Mouse (Mus musculus): ENCODE data around the gene Tnfrsf14. TPM values are rescaled to one million over a fixed set of nuclear protein-coding genes. Genes with fewer than 3 reads are reported as not detected.

The Tnfrsf14 gene
- 17.2 and 20.0 TPM in 2 replicates for polyA plus RNA-seq (2015; fragmentation: Nextera tagmentation; extraction: Ambion mirVana)

- TF ChIP-seq CTCF (IDR thresholded peaks at IDR 0.05; ENCODE audit: low read depth) (0 out of 2 replicates have a peak, but pooled peaks have one; percentile 1), EP300 (IDR thresholded peaks at IDR 0.05; ENCODE audit: low read depth) (peak; percentile 96)
- Histone ChIP-seq H3K4me3 (ENCODE audit: low read depth, low read length) (peak within 1 kb of the TSS; percentile 67), H3K36me3 (replicated peaks; ENCODE audit: insufficient read depth, low read length) (peaks cover 34% of the 10 kb centered on the region), H3K27ac (ENCODE audit: low read depth) (peak within 1 kb of the TSS; percentile 92), H3K27me3 (ENCODE audit: insufficient read depth, low read length) (no peaks in the 10 kb centered on the region), H3K9me3 (ENCODE audit: low read length) (no peaks in the 10 kb centered on the region), H3K4me2 (ENCODE audit: low read depth, low read length) (peak within 1 kb of the TSS; percentile 77), H3K9ac (replicated peaks) (peak within 1 kb of the TSS; percentile 82), H3K4me1 (ENCODE audit: insufficient read depth) (peaks cover 51% of the 10 kb centered on the region)
- 26% methylated on average over 12 of the region's 12 CpGs for WGBS (ENCODE audit: insufficient replicate concordance)
- ATAC-seq (peak; percentile 90), DNase-seq (peak; percentile 55)
Measured at GRCm38 (mm10) chr4:154928395-154929087, at the start of gene Tnfrsf14. Gene Tnfrsf14, minus strand, starts transcription at chr4:154928563.

- WGBS (ENCODE audit: insufficient replicate concordance) = 86% methylated on average over 11 of the region's 11 CpGs
- no peaks in the 10 kb centered on the region for H3K4me1 ChIP-seq (ENCODE audit: insufficient read depth)
- no peak overlapping the region for H3K4me2 ChIP-seq (ENCODE audit: low read depth, low read length)
- H3K36me3 ChIP-seq (replicated peaks; ENCODE audit: insufficient read depth, low read length) = peaks cover 100% of the 10 kb centered on the region
- no peak for DNase-seq
- ATAC-seq = no peak
- no peaks in the 10 kb centered on the region for H3K27me3 ChIP-seq (ENCODE audit: insufficient read depth, low read length)
- no peak overlapping the region for H3K9ac ChIP-seq (replicated peaks)
- H3K9me3 ChIP-seq (ENCODE audit: low read length) = no peaks in the 10 kb centered on the region
- no peak overlapping the region for H3K27ac ChIP-seq (ENCODE audit: low read depth)
- TF ChIP-seq EP300 (IDR thresholded peaks at IDR 0.05; ENCODE audit: low read depth) (no peak), CTCF (IDR thresholded peaks at IDR 0.05; ENCODE audit: low read depth) (no peak)
- H3K4me3 ChIP-seq (ENCODE audit: low read depth, low read length) = no peak overlapping the region
Measured at GRCm38 (mm10) chr4:154974163-154974611, 45.8 kb upstream of the Tnfrsf14 start.

GRCm38 (mm10) chr4:154972546-154972945, 44.2 kb upstream of the Tnfrsf14 start:
- 95% methylated on average over 12 of the region's 12 CpGs for WGBS (ENCODE audit: insufficient replicate concordance)
- Histone ChIP-seq H3K4me3 (ENCODE audit: low read depth, low read length) (no peak overlapping the region), H3K27me3 (ENCODE audit: insufficient read depth, low read length) (no peaks in the 10 kb centered on the region), H3K4me1 (ENCODE audit: insufficient read depth) (no peaks in the 10 kb centered on the region), H3K9me3 (ENCODE audit: low read length) (no peaks in the 10 kb centered on the region), H3K36me3 (replicated peaks; ENCODE audit: insufficient read depth, low read length) (peaks cover 92% of the 10 kb centered on the region), H3K4me2 (ENCODE audit: low read depth, low read length) (no peak overlapping the region), H3K9ac (replicated peaks) (no peak overlapping the region), H3K27ac (ENCODE audit: low read depth) (no peak overlapping the region)
- no peak for DNase-seq
- no peak for ATAC-seq
- TF ChIP-seq EP300 (IDR thresholded peaks at IDR 0.05; ENCODE audit: low read depth) (no peak), CTCF (IDR thresholded peaks at IDR 0.05; ENCODE audit: low read depth) (no peak)

- H3K27ac ChIP-seq (ENCODE audit: low read depth) = no peak overlapping the region; the same call in 1 of the 2 replicates
- peaks cover 28% of the 10 kb centered on the region for H3K4me1 ChIP-seq (ENCODE audit: insufficient read depth)
- no peak overlapping the region for H3K4me2 ChIP-seq (ENCODE audit: low read depth, low read length)
- no peak for ATAC-seq
- no peak overlapping the region for H3K9ac ChIP-seq (replicated peaks)
- 64% methylated on average over 5 of the region's 5 CpGs for WGBS (ENCODE audit: insufficient replicate concordance)
- peaks cover 15% of the 10 kb centered on the region for H3K27me3 ChIP-seq (ENCODE audit: insufficient read depth, low read length)
- peak; percentile 61 for DNase-seq
- no peaks in the 10 kb centered on the region for H3K9me3 ChIP-seq (ENCODE audit: low read length)
- H3K4me3 ChIP-seq (ENCODE audit: low read depth, low read length) = no peak overlapping the region
- TF ChIP-seq EP300 (IDR thresholded peaks at IDR 0.05; ENCODE audit: low read depth) (no peak), CTCF (IDR thresholded peaks at IDR 0.05; ENCODE audit: low read depth) (peak; percentile 64)
- peaks cover 47% of the 10 kb centered on the region for H3K36me3 ChIP-seq (replicated peaks; ENCODE audit: insufficient read depth, low read length)
Measured at GRCm38 (mm10) chr4:154967173-154967572, 38.8 kb upstream of the Tnfrsf14 start.

GRCm38 (mm10) chr4:154965856-154966255, 37.5 kb upstream of the Tnfrsf14 start:
- Histone ChIP-seq H3K4me1 (ENCODE audit: insufficient read depth) (peaks cover 40% of the 10 kb centered on the region), H3K27me3 (ENCODE audit: insufficient read depth, low read length) (peaks cover 28% of the 10 kb centered on the region), H3K36me3 (replicated peaks; ENCODE audit: insufficient read depth, low read length) (peaks cover 34% of the 10 kb centered on the region), H3K4me2 (ENCODE audit: low read depth, low read length) (peak overlapping the region; percentile 98), H3K4me3 (ENCODE audit: low read depth, low read length) (peak overlapping the region; percentile 95; the same call in 1 of the 2 replicates), H3K27ac (ENCODE audit: low read depth) (no peak overlapping the region; the same call in 1 of the 2 replicates), H3K9ac (replicated peaks) (peak overlapping the region; percentile 91; the same call in 1 of the 2 replicates), H3K9me3 (ENCODE audit: low read length) (no peaks in the 10 kb centered on the region)
- ATAC-seq = no peak
- TF ChIP-seq EP300 (IDR thresholded peaks at IDR 0.05; ENCODE audit: low read depth) (no peak), CTCF (IDR thresholded peaks at IDR 0.05; ENCODE audit: low read depth) (no peak)
- no peak for DNase-seq
- WGBS (ENCODE audit: insufficient replicate concordance) = 65% methylated on average over 3 of the region's 3 CpGs

- DNase-seq (peak; percentile 59), ATAC-seq (peak; percentile 50)
- H3K4me3 ChIP-seq (ENCODE audit: low read depth, low read length) = peak overlapping the region; percentile 95
- peak overlapping the region; percentile 80 for H3K27ac ChIP-seq (ENCODE audit: low read depth)
- H3K4me1 ChIP-seq (ENCODE audit: insufficient read depth) = peaks cover 46% of the 10 kb centered on the region
- H3K9me3 ChIP-seq (ENCODE audit: low read length) = no peaks in the 10 kb centered on the region
- peaks cover 39% of the 10 kb centered on the region for H3K27me3 ChIP-seq (ENCODE audit: insufficient read depth, low read length)
- H3K9ac ChIP-seq (replicated peaks) = peak overlapping the region; percentile 91
- peaks cover 23% of the 10 kb centered on the region for H3K36me3 ChIP-seq (replicated peaks; ENCODE audit: insufficient read depth, low read length)
- TF ChIP-seq EP300 (IDR thresholded peaks at IDR 0.05; ENCODE audit: low read depth) = peak; percentile 19; the same call in 1 of the 2 replicates
- TF ChIP-seq CTCF (IDR thresholded peaks at IDR 0.05; ENCODE audit: low read depth) = no peak
- whole genome bisulfite sequencing (ENCODE audit: insufficient replicate concordance) = under 1% methylated on average over 34 of the region's 36 CpGs
- peak overlapping the region; percentile 98 for H3K4me2 ChIP-seq (ENCODE audit: low read depth, low read length)
Measured at GRCm38 (mm10) chr4:154964581-154965235, 36.3 kb upstream of the Tnfrsf14 start.

All from liver, postnatal 0 days (tissue).